Mouse (Mus musculus): ENCODE measurements around the gene Cep295nl. TPM values are rescaled to one million over a fixed set of nuclear protein-coding genes. Genes with fewer than 3 reads are reported as not detected.
"Not testable (repeated sequence)": the region's sequence is repeated elsewhere in the genome, so short reads cannot be mapped to it uniquely, and the experiment has no call there.

The Cep295nl gene
- under 1 TPM; 0.32 to 0.52 TPM for polyA plus RNA-seq (2017; shearing (Covaris generic))

- peak; percentile 43 for ATAC-seq
Measured at GRCm38 (mm10) chr11:118342400-118342981, at the start of gene Cep295nl. Gene Cep295nl (minus strand): TSS chr11:118342500.

DNA sequence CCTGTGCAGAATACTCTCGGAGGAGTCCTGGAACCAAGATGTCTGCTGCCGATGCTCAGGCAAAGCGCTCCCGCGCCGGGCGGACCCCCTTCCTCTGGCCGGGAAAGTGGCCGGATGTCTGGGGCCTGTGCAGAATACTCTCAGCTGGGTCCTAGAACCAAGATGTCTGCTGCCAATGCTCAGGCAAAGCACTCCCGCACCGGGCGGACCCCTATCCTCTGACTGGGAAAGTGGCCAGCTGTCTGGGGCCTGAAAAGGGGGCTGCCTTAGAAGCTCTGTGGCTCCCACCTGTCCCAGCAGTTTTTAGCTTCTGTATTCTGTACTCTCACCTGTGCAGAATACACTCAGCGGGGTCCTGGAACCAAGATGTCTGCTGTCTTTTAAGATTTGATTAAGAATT lies 45.5 kb upstream of the Cep295nl start:
- ATAC-seq: not testable (repeated sequence)

DNA sequence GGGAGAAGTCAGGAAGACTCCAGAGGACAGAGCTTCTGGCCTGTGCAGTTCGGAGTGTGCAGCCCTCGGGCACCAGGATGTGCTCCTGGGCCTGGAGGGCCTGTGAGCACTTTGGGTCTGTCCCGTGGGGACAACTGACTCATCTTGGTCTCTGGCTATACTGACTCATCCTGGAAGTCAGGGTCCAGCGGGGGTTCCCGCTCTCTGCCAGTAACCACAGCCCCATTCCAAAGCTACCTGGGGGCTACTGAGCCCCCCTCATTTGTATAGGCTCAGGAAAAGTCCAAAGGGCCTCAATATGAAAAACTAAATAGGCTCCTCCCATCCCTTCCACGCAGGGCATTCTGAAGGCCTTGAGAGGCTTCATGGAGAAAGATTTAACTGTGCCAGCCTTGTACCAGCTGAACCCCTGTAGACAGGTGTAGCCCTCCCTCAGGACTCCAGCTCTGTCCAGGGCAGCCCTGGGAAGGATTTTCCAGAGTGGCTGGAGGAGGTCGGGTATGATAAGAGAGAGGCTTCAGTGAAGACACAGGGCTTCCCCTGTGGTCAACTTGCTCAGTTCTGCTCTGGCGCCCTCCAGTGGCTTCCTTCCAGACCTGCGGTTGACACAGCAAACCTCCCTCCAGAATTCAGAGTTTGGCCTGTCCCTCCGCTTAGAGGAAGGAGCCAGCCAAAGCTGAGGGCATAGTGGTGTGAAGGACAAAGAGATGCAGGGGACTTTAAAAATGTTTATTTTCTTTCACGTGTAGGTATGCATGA lies 37.1 kb upstream of the Cep295nl start:
- peak; percentile 62 for ATAC-seq

DNA sequence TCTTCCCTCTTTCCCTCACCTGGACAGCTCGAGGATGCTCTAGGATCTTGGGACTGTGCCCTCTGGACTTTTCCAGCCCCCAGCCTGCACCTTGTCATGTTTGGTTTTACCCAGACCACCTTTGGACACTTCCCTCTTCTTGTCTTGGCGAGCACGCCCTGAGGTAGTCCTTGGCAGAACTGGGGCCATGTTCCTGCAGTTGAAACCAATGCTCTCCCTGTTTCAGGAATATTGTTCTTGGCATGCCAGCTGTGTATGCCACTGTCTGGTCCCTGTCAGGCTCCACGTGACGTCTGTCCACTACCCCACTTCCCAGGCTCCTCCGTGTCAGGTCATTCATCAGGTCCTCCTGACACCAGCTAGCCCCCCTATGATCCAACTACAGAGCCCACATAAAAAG lies 36.4 kb upstream of the Cep295nl start:
- ATAC-seq: no peak

- ATAC-seq: not testable (repeated sequence)
Measured at GRCm38 (mm10) chr11:118376323-118376722, 34.0 kb upstream of the Cep295nl start.

DNA sequence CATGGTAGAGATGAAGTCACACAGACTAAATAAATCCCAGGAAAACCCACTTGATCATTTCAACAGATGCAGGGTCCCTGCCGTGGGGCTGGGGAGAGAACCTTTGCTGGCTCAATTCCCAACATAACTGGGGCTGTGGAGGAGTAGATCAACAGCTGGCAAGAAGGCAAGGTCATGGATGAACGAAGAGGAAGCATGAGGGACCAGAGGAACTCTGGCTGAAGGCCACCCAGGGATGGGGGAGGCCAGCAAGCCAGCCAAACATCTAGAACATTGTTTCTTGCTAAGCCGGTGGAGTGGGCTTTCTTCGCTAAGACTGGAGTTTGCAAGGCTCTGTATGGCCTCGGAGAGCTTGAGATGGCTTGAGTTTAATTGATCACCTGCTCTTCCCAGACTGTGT lies 33.6 kb upstream of the Cep295nl start:
- no peak for ATAC-seq

GRCm38 (mm10) chr11:118375461-118375860 lies 33.2 kb upstream of the Cep295nl start:
- ATAC-seq: no peak

DNA sequence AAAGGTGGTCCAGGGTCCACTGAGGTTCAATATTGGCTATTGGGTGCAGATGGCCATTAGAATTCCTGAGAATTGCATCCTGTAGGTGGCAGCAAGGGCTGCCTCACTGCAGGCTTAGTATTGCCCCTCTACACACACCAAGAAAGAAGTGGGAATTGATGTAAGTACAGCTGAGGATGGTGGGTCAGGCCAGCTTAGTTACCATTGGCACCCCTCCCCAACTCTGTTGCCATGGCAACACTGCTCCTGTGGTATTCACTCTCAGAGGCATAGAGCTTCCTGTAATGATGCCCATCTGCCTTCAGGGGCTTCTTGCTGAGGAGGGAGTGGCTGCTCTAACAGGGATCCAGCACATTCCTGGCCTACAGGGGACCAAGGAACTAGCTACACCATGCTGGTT lies 32.7 kb upstream of the Cep295nl start:
- ATAC-seq: no peak

DNA sequence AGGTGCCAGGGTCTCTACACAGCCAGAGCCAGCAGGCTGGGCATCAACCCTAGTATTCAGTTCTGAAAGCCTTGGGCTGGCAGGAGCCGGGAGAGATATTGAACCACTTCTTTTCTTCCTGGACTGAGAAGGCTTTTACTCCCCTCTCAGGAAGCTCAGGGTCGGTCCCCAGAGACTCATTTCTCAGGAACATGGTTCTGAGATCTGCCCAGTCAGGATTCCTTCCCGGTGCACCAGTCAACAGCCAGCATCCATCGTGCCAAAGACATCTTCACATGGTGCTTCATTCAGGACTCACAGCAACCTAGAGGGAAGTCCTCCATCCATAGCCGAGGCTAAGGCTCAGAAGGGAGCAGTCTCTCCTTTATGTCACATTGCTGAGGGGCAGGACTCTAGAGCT lies 32.2 kb upstream of the Cep295nl start:
- no peak for ATAC-seq

- ATAC-seq: no peak
Measured at GRCm38 (mm10) chr11:118372641-118373040, 30.3 kb upstream of the Cep295nl start.

GRCm38 (mm10) chr11:118371876-118372275 lies 29.6 kb upstream of the Cep295nl start:
- ATAC-seq: no peak

- no peak for ATAC-seq
Measured at GRCm38 (mm10) chr11:118369657-118370056, 27.4 kb upstream of the Cep295nl start.

DNA sequence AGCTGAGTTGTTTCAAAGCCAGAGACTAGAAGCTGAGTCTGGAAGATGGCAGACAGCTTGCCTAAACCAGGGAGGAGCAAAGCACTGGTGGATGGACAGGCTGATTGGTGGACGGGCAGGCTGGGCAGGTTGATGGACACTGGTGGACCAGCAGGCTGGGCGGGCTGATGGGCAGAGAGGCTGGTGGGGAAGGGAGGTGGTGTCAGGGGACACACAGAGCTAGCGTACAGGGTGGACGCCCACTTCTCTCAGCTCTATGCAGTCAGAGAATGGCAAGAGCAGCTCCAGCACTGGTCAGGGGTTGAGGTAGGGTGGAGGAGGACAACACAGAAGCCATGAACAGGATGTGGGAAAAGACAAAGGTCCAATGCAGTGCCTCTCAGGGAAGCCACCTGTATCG lies 27.0 kb upstream of the Cep295nl start:
- no peak for ATAC-seq

DNA sequence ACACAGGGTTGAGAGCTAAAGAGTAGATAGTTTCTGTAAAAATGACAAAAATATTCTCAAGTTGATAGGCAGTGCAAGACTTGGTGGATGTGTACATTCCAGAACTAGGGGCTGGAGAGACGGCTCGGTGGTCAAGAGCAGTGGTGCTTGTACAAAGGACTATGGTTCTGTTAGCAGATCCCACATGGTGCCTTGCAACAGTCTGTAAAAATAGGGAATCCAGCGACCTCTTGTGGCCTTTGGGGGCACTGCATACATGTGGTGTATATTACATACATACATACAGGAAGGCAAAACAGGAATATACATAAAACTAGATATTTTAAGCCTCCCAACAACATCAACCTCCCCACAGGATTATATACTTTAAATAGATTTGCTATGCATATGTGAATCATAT lies 26.0 kb upstream of the Cep295nl start:
- no peak for ATAC-seq

DNA sequence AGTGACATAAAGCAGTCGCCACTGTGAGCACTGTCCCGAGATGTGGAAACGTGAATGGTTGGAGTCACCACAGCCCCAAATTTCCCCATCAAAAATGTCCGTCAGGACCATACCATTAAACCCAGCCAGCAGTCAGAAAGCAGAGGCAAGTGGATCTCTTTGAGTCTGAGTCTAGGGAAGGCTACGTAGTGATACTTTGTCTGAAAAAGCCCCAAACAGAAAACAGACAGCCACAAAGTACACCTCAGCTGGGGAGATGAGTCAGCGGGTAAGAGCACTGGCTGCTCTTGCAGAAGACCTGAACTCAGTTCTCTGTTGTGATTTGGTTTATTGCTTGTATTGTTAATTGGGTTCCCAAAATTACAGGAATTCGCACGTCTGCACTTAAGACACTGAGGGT lies 24.3 kb upstream of the Cep295nl start:
- ATAC-seq: no peak

DNA sequence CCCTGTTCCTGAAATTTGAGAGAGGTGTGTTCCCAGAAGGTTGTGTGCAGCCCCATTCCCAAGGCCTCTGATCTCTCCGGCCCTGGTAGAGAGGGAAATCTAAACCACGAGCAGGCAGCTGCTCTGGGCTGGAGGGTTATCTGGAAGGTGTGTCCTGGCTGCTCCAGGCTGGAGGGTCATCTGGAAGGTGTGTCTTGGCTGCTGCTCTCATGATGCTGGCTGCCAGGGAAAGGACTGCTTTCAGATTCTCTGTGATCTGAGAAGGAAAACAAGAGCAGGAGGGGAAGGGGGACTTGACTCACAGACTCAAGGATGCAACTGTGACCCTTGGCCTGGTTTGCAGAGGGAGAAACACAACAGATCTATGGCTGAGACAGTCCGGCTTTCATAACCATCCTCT lies 23.8 kb upstream of the Cep295nl start:
- no peak for ATAC-seq

DNA sequence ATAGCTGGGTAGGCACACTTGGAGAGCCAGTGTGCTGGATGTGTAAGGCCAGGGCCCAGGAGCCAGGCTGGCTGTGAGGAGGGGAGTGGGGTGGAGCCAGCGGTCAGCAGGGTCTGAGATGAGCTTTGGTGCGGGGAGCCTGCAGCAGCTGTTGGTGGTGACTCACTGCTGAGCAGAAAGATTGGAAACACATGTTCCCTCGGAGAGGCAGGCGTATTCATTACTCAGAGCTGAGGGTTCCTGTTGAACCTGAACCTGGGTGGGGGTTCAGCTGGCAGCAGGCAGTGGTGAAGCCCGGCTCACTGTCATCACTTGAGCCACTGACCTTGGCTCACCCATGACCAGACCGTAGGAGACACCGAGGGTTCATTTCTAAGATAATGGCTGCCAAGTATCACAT lies 22.9 kb upstream of the Cep295nl start:
- no peak for ATAC-seq

DNA sequence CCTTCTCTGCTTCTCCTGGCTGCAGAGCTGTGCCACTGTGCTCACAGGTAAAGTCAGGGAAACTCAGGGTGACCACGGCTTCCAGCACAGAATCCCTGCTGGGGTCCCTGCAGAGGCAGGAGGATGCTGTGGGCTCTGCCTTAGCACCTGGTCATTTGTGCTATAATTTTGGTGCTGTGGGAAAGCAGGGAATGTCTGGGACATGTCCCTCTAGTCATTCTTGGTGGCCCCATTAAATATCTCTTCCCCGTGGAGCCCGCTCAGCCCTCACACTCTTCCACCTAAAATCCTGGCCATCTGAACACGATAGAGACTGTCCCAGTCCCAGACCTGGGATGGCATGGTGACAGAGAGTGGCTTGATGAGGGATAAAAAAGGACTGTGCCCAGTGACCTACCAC lies 21.7 kb upstream of the Cep295nl start:
- no peak for ATAC-seq

DNA sequence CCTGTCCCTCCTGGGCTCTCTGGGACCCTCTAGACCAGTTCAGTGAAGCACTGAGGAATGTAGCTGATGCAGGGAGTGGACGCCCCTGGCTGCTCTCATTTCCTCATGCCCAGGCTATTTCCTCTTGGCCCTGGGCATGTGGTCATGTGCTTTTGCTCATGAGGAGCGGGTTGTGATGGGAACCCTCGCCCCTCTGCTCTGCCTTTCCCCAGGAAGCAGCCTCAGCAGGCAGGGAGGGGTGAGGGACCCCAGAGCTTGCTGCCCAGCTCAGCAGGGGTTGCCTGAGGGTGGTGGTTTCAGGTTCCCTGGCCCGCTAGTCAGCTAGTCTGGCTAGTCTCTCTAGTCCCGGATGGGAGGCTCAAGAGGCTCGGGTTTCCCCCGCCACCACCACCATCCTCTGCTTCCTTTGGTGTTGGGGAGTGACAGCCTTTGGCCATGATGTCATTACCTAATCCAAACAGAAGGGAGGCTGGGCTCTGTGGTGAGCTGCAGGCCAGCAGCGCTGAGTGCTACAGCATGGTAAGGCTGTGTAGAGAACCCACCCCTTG lies 20.7 kb upstream of the Cep295nl start:
- peak; percentile 75 for ATAC-seq

DNA sequence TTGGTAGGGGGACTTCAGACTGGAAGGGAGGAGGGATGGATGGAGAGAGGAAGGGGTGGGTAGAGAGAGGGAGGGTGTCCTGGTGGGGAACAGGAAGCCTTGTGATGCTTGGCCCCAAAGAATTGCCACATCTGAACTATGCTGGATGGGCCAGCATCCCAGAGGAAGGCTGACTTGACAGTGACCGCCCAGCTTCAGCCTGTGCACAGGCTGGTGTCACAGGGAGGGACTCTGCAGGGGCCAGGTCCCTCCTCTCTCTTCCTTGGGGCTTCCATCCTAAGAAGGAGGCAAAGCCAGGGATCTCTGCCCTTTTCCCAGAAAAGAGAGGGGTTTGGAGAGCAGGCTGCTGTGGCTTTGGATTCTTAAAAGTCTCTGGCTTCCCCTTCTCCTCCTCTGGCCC lies 20.2 kb upstream of the Cep295nl start:
- ATAC-seq: no peak

- ATAC-seq: peak; percentile 67
Measured at GRCm38 (mm10) chr11:118360907-118361341, 18.6 kb upstream of the Cep295nl start.

DNA sequence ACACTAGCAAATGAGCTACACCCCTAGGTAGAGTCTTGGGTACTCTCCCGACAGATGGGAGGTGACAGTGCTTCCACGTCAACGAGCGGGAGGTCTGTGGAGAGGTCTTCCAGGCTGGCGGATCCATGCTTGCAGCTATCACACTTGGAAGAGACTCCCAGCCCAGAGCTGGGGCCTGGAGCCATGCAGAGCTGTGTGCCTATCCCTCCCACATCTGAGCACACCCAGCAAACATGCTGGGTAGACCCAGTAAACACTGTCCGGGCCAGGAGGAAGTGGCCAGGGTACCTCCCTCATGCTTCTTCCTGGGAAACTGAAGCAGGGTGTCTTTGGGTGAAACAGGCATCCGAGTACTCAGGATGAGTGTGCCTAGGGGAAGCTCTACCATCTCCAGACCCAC lies 18.2 kb upstream of the Cep295nl start:
- ATAC-seq: no peak

DNA sequence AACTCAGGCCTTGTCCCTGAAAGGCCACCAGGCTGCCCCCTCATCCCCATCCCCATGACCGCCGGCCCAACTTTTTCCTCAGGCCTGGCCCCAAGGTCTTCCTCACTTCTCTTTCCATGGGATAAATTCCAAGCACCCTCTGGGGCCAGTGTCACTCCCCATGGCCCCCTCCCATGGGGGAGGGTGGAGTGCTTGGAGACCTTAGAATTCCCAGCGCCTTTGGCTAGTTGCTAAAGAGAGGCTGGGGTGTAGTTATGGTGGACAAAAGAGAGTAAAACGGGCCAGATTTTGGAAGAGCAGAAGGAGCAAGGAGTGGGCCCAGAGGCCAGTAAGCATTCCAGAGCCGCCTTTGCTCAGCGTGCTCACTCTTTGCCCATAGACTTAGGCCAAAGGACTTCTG lies 13.3 kb upstream of the Cep295nl start, which contains the start of gene Timp2:
Gene Timp2 (minus strand): TSS at position 101 of the 400 bp plus-strand sequence.
- ATAC-seq: no peak

GRCm38 (mm10) chr11:118355205-118355604 lies 12.9 kb upstream of the Cep295nl start:
- peak; percentile 96 for ATAC-seq
